34 mouse cellular contexts compared by ENCODE assay signal in genomic region chr10:77682994-77683393, GRCm38 (mm10). TPM values are rescaled to one million over a fixed set of nuclear protein-coding genes. Genes with fewer than 3 reads are reported as not detected.
DNase-seq lines count a peak whose midpoint lies in the region; ATAC-seq lines count a peak whose summit lies in the region.
"Had no signal": no experiment of that assay in that cellular context is flagged by ENCODE, and none has a peak within 500 bp of the region (broad histone marks: within the 10 kb centered on the region; RNA-seq: fewer than 3 reads in every experiment).

No protein-coding gene starts in this region.

- 78% methylated on average over 7 of the region's 7 CpGs for WGBS in midbrain, embryonic 15.5 days

- peaks cover 16% of the 10 kb centered on the region for H3K4me1 ChIP-seq in midbrain, embryonic 15.5 days

- H3K9me3 ChIP-seq in midbrain, embryonic 15.5 days: no peaks in the 10 kb centered on the region
- H3K9me3 ChIP-seq: embryonic facial prominence, embryonic 10.5 days; embryonic facial prominence, embryonic 13.5 days; forebrain, embryonic 12.5 days; forebrain, embryonic 15.5 days; G1E; heart, embryonic 10.5 days; heart, embryonic 13.5 days had no signal

- no peak overlapping the region for H3K27ac ChIP-seq in midbrain, embryonic 15.5 days
- H3K27ac ChIP-seq: embryonic facial prominence, embryonic 10.5 days; embryonic facial prominence, embryonic 13.5 days; forebrain, embryonic 12.5 days; forebrain, embryonic 15.5 days; heart, adult 2 months; heart, embryonic 10.5 days; heart, embryonic 13.5 days; hindbrain, embryonic 14.5 days; hindbrain, postnatal 0 days had no signal

- no peak overlapping the region for H3K4me3 ChIP-seq in midbrain, embryonic 15.5 days
- H3K4me3 ChIP-seq: embryonic facial prominence, embryonic 10.5 days; embryonic facial prominence, embryonic 13.5 days; erythroblast, embryonic 14.5 days; forebrain, embryonic 12.5 days; forebrain, embryonic 15.5 days; heart, adult 2 months; heart, embryonic 10.5 days; heart, embryonic 13.5 days had no signal

- no peaks in the 10 kb centered on the region for H3K36me3 ChIP-seq in midbrain, embryonic 15.5 days (replicated peaks)
- H3K36me3 ChIP-seq: embryonic facial prominence, embryonic 10.5 days; embryonic facial prominence, embryonic 13.5 days; forebrain, embryonic 12.5 days; forebrain, embryonic 15.5 days; G1E; heart, embryonic 10.5 days; heart, embryonic 13.5 days had no signal

- no peak overlapping the region for H3K4me2 ChIP-seq in midbrain, embryonic 15.5 days
- H3K4me2 ChIP-seq: embryonic facial prominence, embryonic 13.5 days; forebrain, embryonic 12.5 days; forebrain, embryonic 15.5 days; heart, embryonic 13.5 days; hindbrain, embryonic 14.5 days had no signal

- peaks cover 19% of the 10 kb centered on the region for H3K27me3 ChIP-seq in midbrain, embryonic 15.5 days (replicated peaks)

- DNase-seq in frontal cortex, postnatal 36 days (ENCODE audit: low spot score in 2 of 2): peak; percentile 31 to 47
- DNase-seq in frontal cortex, postnatal 25 days (ENCODE audit: low spot score in 2 of 2): no peak
- peak; percentile 31 for DNase-seq in right cerebral cortex, adult 18-20 months
- no peak for DNase-seq in right cerebral cortex, postnatal 14 days
- DNase-seq in brain, adult 2 months (ENCODE audit: low read depth, low spot score): peak; percentile 55
- DNase-seq: adrenal gland, adult 2 months; adrenal gland, postnatal 14 days; B cell, adult 2 months; cerebellum, adult 11-12 months; cerebellum, adult 8-10 months; cerebellum, postnatal 10 days; cerebellum, postnatal 36 days; embryo, embryonic 11 days; gastrocnemius, postnatal 10 days; gastrocnemius, postnatal 36 days; heart, adult 2 months; heart, postnatal 14 days; heart, postnatal 4 days had no signal

- H3K9ac ChIP-seq in midbrain, embryonic 15.5 days: no peak overlapping the region
- H3K9ac ChIP-seq: embryonic facial prominence, embryonic 13.5 days; forebrain, embryonic 12.5 days; forebrain, embryonic 15.5 days; heart, embryonic 13.5 days; hindbrain, embryonic 14.5 days had no signal

- ATAC-seq in midbrain, embryonic 15.5 days (replicated peaks): no peak
- ATAC-seq: forebrain, embryonic 15.5 days; hindbrain, postnatal 0 days; inflammation-experienced regulatory T-cells, adult 6 months had no signal

RNA-seq across cellular contexts. Expression of gene Tspear, which starts 3.4 kb away (rescaled TPM):
- 1.5 and 1.7 TPM in 2 replicates for polyA plus RNA-seq in midbrain, embryonic 15.5 days (2015; fragmentation: Nextera tagmentation; extraction: Ambion mirVana)
- polyA plus RNA-seq: erythroblast, embryonic 14.5 days; G1E; heart, adult 2 months had no signal

RNA-seq across cellular contexts. Expression of gene Gm19402, which starts 7.6 kb away (rescaled TPM):
- not detected in 2 replicates for polyA plus RNA-seq in midbrain, embryonic 15.5 days (2015; fragmentation: Nextera tagmentation; extraction: Ambion mirVana)
- polyA plus RNA-seq: adrenal gland, adult 2 months; brain, embryonic 14.5 days; cortical plate, adult 2 months; embryonic facial prominence, embryonic 10.5 days; embryonic facial prominence, embryonic 13.5 days; erythroblast, embryonic 14.5 days; forebrain, embryonic 12.5 days; forebrain, embryonic 15.5 days; G1E; heart, adult 2 months; heart, embryonic 10.5 days; heart, embryonic 13.5 days; heart, embryonic 16.5 days; hindbrain, embryonic 11.5 days; hindbrain, embryonic 14.5 days; hindbrain, postnatal 0 days; inflammation-experienced regulatory T-cells, adult 6 months had no signal

RNA-seq across cellular contexts. Expression of gene Gm9508, which starts 14.0 kb away (rescaled TPM):
- not detected in 2 replicates for polyA plus RNA-seq in midbrain, embryonic 15.5 days (2015; fragmentation: Nextera tagmentation; extraction: Ambion mirVana)
- polyA plus RNA-seq: adrenal gland, adult 2 months; brain, embryonic 14.5 days; cortical plate, adult 2 months; embryonic facial prominence, embryonic 10.5 days; embryonic facial prominence, embryonic 13.5 days; erythroblast, embryonic 14.5 days; forebrain, embryonic 12.5 days; forebrain, embryonic 15.5 days; G1E; heart, adult 2 months; heart, embryonic 10.5 days; heart, embryonic 13.5 days; heart, embryonic 16.5 days; hindbrain, embryonic 11.5 days; hindbrain, embryonic 14.5 days; hindbrain, postnatal 0 days; inflammation-experienced regulatory T-cells, adult 6 months had no signal

RNA-seq across cellular contexts. Expression of gene Gm10272, which starts 23.4 kb away (rescaled TPM):
- not detected in 2 replicates for polyA plus RNA-seq in midbrain, embryonic 15.5 days (2015; fragmentation: Nextera tagmentation; extraction: Ambion mirVana)
- polyA plus RNA-seq: adrenal gland, adult 2 months; brain, embryonic 14.5 days; cortical plate, adult 2 months; embryonic facial prominence, embryonic 10.5 days; embryonic facial prominence, embryonic 13.5 days; erythroblast, embryonic 14.5 days; forebrain, embryonic 12.5 days; forebrain, embryonic 15.5 days; G1E; heart, adult 2 months; heart, embryonic 10.5 days; heart, embryonic 13.5 days; heart, embryonic 16.5 days; hindbrain, embryonic 11.5 days; hindbrain, embryonic 14.5 days; hindbrain, postnatal 0 days; inflammation-experienced regulatory T-cells, adult 6 months had no signal

RNA-seq across cellular contexts. Expression of gene Gm10024, which starts 28.3 kb away (rescaled TPM):
- polyA plus RNA-seq in midbrain, embryonic 15.5 days (2015; fragmentation: Nextera tagmentation; extraction: Ambion mirVana): not detected in 2 replicates
- polyA plus RNA-seq: adrenal gland, adult 2 months; brain, embryonic 14.5 days; cortical plate, adult 2 months; embryonic facial prominence, embryonic 10.5 days; erythroblast, embryonic 14.5 days; forebrain, embryonic 12.5 days; forebrain, embryonic 15.5 days; G1E; heart, adult 2 months; heart, embryonic 10.5 days; heart, embryonic 13.5 days; heart, embryonic 16.5 days; hindbrain, embryonic 11.5 days; hindbrain, embryonic 14.5 days; hindbrain, postnatal 0 days; inflammation-experienced regulatory T-cells, adult 6 months had no signal

Comparison
In these comparisons a context has a peak if more than half of its experiments do, and no peak if none do; other contexts are left out.
1. DNase-seq: peak in frontal cortex, postnatal 36 days (2 of 2), right cerebral cortex, adult 18-20 months (single experiment) and brain, adult 2 months (single experiment); none in frontal cortex, postnatal 25 days (0 of 2) and right cerebral cortex, postnatal 14 days (single experiment).